Mouse (Mus musculus): Measurements from ENCODE around the gene Rer1. TPM values are rescaled to one million over a fixed set of nuclear protein-coding genes. Genes with fewer than 3 reads are reported as not detected.

Gene Rer1
- 41.1 and 55.8 TPM in 2 replicates for polyA plus RNA-seq (2011; ENCODE audit: insufficient read depth, insufficient read length, low replicate concordance, missing spikeins)

DNA sequence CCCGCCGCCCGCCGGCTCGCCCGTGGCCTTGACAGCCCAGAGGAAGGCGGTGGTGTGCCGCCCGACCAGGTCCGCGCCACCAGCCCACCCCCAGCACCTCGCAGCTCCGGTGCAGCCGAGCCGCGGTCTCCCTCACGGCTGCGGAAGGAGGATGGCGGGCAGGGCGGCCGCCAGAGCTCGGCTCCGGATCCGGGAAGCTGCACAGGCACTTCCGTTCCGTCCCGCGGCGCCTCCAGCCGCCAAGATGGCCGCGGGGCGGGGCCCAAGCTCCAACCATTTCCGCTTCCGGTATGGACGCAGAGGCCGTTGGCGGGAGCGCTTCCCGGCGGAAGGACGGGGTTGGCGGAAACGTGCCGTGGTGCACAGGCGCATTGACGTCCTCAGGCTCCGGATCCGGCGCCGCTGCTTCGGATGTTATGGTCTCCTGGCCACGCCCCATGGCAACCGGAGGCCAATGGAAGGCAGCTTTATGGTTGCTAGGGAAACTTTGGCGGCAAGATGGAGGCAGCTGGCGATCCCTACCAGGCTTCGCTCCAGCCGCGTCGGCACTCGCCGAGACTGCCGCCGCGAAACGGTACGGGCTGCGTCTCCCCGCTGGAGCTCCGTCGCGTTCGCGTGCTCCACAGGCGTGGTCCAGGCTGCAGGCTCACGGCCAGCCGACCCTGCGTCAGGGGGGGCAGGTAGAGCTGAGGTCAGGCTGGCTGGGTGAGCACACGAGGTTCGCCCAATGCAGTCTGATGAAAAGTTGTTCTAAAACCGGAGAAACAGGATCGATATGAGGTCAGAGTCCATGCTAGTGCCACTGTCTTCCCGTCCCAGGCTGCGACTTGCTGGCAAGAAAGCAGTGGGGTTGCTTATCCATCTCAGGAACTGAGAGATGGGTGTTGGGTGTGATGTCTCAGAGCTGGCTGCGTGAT, at the start of gene Rer1, which contains the start of gene Morn1:
Rer1 (minus strand) TSS at position 275 of the 917 bp plus-strand sequence.
Morn1 (plus strand) TSS at position 470 of the 917 bp plus-strand sequence.
- TF ChIP-seq CTCF (IDR thresholded peaks at IDR 0.05; ENCODE audit: control insufficient read depth, insufficient read depth, low read length) = no peak
- peak; percentile 92 for TF ChIP-seq POLR2A (IDR thresholded peaks at IDR 0.05; ENCODE audit: borderline replicate concordance, control insufficient read depth, low read depth, low read length)
- H3K27ac ChIP-seq (ENCODE audit: control insufficient read depth, insufficient read depth, low read depth, low read length, poor library complexity) = peak within 1 kb of the TSS; percentile 96
- peak within 1 kb of the TSS; percentile 100 for H3K4me3 ChIP-seq (replicated peaks; ENCODE audit: control insufficient read depth, low read depth, low read length)
- peaks cover 9% of the 10 kb centered on the region for H3K4me1 ChIP-seq (ENCODE audit: control insufficient read depth, insufficient read depth, low read length)
- WGBS = under 1% methylated on average over 85 of the region's 85 CpGs

DNA sequence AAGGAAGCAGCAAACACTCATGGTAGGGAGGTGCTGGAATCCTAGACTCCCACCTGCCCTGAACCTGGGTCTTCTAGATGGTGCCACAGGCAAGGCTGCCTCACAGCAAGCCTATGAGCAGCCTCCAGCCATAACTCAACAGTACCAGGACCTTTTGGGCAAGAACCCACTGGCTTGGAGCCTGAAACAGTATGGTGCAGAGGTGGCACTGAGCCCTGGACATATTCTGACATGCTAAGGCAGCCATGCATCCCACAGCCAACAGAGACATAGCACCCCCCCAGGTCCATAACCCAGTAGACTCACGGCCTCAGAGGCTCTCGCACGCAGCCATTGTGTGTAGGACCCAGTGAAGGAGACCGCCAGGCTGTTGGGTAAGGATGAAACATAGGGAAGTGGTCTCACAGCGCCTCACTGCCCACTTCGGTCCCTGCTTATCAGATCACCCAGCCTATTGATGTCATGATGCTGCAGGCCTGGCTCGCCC, 48.5 kb upstream of the Rer1 start:
- no peak overlapping the region for H3K27ac ChIP-seq (ENCODE audit: control insufficient read depth, insufficient read depth, low read depth, low read length, poor library complexity)
- H3K4me1 ChIP-seq (ENCODE audit: control insufficient read depth, insufficient read depth, low read length) = no peaks in the 10 kb centered on the region
- 72% methylated on average over 7 of the region's 7 CpGs for WGBS
- no peak for TF ChIP-seq POLR2A (IDR thresholded peaks at IDR 0.05; ENCODE audit: borderline replicate concordance, control insufficient read depth, low read depth, low read length)
- no peak for TF ChIP-seq CTCF (IDR thresholded peaks at IDR 0.05; ENCODE audit: control insufficient read depth, insufficient read depth, low read length)
- no peak overlapping the region for H3K4me3 ChIP-seq (replicated peaks; ENCODE audit: control insufficient read depth, low read depth, low read length)

DNA sequence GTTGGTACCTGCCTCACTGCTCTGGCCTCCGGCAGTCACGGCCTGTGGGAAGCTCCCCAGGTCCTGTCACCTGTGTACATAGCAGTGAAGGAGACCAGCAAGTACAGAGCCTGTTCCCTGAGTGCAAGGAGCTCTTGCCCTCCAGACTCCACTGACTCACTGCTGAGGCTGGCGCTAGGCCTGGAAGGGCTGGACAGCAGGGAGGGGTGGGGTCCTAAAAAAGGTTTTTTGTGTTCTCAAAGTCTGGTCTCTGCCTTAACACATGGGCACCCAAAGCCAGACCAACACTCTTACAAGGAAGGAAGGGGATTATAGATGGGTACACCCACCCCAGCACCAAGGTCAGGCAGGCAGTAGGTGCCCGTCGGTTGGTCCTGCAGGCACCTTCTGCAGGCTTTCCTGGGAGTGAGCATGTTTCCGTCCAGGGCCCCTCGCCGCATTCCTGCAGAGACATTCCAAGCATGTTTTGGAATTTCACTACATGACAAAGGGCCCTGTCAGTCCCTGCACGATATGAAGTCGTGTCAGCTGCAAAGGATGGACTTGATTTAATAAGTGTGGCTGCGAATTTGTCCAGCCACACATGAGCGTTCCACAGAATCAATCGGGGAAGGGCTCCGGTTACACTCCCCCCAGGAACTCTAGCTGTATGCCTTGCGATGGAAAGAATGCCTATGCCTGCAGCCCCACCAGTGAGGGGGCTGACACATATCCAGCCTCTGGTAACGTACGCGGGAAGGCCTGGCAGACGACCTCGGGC, 47.7 kb upstream of the Rer1 start:
- H3K4me1 ChIP-seq (ENCODE audit: control insufficient read depth, insufficient read depth, low read length) = no peaks in the 10 kb centered on the region
- no peak overlapping the region for H3K4me3 ChIP-seq (replicated peaks; ENCODE audit: control insufficient read depth, low read depth, low read length)
- WGBS = 86% methylated on average over 20 of the region's 20 CpGs
- no peak overlapping the region for H3K27ac ChIP-seq (ENCODE audit: control insufficient read depth, insufficient read depth, low read depth, low read length, poor library complexity)
- TF ChIP-seq CTCF (IDR thresholded peaks at IDR 0.05; ENCODE audit: control insufficient read depth, insufficient read depth, low read length) (no peak), POLR2A (IDR thresholded peaks at IDR 0.05; ENCODE audit: borderline replicate concordance, control insufficient read depth, low read depth, low read length) (no peak)

DNA sequence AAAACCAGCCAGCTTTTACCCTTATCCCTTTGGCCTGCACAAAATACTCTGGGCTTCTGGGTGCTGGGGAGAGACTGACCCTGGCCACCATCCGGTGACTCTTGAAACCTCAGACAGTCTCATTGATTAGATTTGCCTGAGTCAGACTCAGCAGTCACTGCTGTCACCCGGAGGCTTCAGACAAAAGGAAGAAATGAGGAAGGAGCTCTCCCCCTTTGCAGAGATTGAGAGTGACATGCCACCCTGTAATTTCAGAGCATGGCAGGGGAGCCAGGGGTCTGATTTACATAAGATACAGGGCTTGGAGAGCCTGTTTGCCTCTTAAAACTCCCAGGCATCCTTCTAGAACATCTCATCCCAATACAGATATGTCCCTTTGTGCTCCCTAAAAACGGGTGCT, 47.0 kb upstream of the Rer1 start:
- 38% methylated on average over 3 of the region's 3 CpGs for WGBS
- Histone ChIP-seq H3K4me1 (ENCODE audit: control insufficient read depth, insufficient read depth, low read length) (no peaks in the 10 kb centered on the region), H3K4me3 (replicated peaks; ENCODE audit: control insufficient read depth, low read depth, low read length) (no peak overlapping the region), H3K27ac (ENCODE audit: control insufficient read depth, insufficient read depth, low read depth, low read length, poor library complexity) (no peak overlapping the region)
- no peak for TF ChIP-seq POLR2A (IDR thresholded peaks at IDR 0.05; ENCODE audit: borderline replicate concordance, control insufficient read depth, low read depth, low read length)
- no peak for TF ChIP-seq CTCF (IDR thresholded peaks at IDR 0.05; ENCODE audit: control insufficient read depth, insufficient read depth, low read length)

DNA sequence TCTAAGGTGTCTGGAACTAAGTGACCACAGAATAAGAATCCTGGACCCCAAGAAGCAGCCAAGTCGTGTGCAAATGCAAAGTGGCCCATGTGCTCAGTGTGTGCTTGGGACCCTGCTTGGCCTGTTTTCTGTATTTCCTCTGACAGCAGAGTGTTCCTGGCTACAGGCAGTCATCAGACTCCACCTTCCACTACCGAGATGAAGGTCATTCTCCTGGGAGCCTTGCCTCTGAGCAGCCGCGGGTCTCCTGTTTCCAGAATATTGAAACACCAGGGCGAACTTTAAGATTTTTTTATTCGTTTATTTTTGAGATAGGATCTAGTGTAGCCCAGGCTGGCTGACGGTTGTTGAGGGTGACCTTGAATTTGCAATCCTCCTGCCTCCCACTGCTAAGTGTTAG, 44.4 kb upstream of the Rer1 start:
- TF ChIP-seq CTCF (IDR thresholded peaks at IDR 0.05; ENCODE audit: control insufficient read depth, insufficient read depth, low read length) (no peak), POLR2A (IDR thresholded peaks at IDR 0.05; ENCODE audit: borderline replicate concordance, control insufficient read depth, low read depth, low read length) (no peak)
- peaks cover 8% of the 10 kb centered on the region for H3K4me1 ChIP-seq (ENCODE audit: control insufficient read depth, insufficient read depth, low read length)
- WGBS = 86% methylated on average over 7 of the region's 7 CpGs
- H3K27ac ChIP-seq (ENCODE audit: control insufficient read depth, insufficient read depth, low read depth, low read length, poor library complexity) = no peak overlapping the region
- H3K4me3 ChIP-seq (replicated peaks; ENCODE audit: control insufficient read depth, low read depth, low read length) = no peak overlapping the region

DNA sequence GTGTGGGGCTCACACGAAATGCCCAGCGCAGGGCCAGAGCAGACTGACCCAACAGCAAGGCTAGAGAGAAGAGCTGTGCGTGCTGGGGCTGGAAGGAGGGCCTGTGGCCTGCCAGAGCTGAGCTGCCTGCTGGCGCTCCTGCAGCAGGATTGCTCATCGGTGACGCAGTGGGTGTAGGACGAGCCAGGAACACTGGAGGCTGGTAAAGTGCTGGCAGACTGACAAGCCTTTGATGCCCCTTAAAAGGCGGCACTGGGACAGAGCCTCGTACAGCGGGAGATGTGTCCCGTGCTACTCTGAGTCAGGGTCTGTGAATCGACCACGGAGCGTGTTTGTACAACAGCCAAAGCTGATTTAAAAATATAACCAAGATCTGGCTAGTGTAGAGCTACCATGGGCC, 43.8 kb upstream of the Rer1 start:
- Histone ChIP-seq H3K27ac (ENCODE audit: control insufficient read depth, insufficient read depth, low read depth, low read length, poor library complexity) (no peak overlapping the region), H3K4me3 (replicated peaks; ENCODE audit: control insufficient read depth, low read depth, low read length) (no peak overlapping the region), H3K4me1 (ENCODE audit: control insufficient read depth, insufficient read depth, low read length) (peaks cover 8% of the 10 kb centered on the region)
- 84% methylated on average over 14 of the region's 14 CpGs for WGBS
- TF ChIP-seq POLR2A (IDR thresholded peaks at IDR 0.05; ENCODE audit: borderline replicate concordance, control insufficient read depth, low read depth, low read length) = no peak
- no peak for TF ChIP-seq CTCF (IDR thresholded peaks at IDR 0.05; ENCODE audit: control insufficient read depth, insufficient read depth, low read length)

DNA sequence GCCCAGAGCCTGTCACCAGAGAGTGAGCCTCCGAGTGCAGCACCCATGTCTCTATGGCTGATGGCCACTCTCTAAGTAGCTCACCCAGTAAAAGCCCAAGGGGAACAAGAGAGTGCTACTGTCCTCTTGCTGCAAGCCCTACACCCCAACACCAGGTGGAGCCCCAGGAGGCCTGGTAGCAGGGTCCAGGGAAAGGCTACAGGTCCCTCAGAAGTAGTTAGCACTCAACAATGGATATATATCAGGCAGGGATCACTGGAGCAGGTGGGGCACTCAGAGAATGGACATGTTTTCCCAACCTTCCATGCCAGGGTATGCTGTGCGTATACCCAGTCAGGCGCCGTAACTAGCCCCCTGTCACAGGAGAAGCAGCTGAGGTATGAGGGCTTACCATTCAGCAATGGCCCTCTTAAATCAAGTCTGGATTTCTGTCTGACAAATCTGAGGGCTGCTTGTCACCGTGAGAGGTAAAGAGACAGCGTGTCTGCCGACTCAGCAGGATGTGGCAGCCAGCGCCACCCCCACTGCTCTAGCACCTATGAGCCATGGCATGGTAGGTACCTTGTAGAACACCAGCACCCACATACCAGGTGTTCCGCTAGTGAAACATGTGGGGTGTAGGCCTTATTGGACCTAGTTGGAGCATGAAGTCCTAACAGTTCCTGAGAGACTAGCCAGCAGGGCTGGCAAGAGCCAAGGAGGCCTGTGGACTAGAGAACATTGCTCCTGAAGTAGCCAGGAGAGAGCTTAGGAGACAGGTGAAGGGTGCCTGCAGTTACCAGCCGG, 43.1 kb upstream of the Rer1 start:
- Histone ChIP-seq H3K27ac (ENCODE audit: control insufficient read depth, insufficient read depth, low read depth, low read length, poor library complexity) (no peak overlapping the region), H3K4me3 (replicated peaks; ENCODE audit: control insufficient read depth, low read depth, low read length) (no peak overlapping the region), H3K4me1 (ENCODE audit: control insufficient read depth, insufficient read depth, low read length) (peaks cover 8% of the 10 kb centered on the region)
- WGBS = 78% methylated on average over 10 of the region's 10 CpGs
- no peak for TF ChIP-seq POLR2A (IDR thresholded peaks at IDR 0.05; ENCODE audit: borderline replicate concordance, control insufficient read depth, low read depth, low read length)
- peak; percentile 51 for TF ChIP-seq CTCF (IDR thresholded peaks at IDR 0.05; ENCODE audit: control insufficient read depth, insufficient read depth, low read length)
